Mouse (Mus musculus) cortical plate, adult 2 months (tissue): ENCODE measurements around the gene Sptbn1.

Experiments
- CTCF ChIP-seq: fragments of 200-500 bp; IDR thresholded peaks from 2 replicates; pipeline ENCODE4 v1.5.1; 2011; ENCODE audit warnings: mild to moderate bottlenecking, control low read depth, low read length; ENCODE audit not compliant: insufficient read depth; ENCODE audit errors: extremely low read depth
- POLR2A ChIP-seq: fragments of 200-500 bp; IDR thresholded peaks from 2 replicates; pipeline ENCODE4 v1.6.1; 2011; ENCODE audit warnings: mild to moderate bottlenecking, low read length, control low read depth; ENCODE audit not compliant: insufficient read depth; ENCODE audit errors: extremely low read depth

DNA sequence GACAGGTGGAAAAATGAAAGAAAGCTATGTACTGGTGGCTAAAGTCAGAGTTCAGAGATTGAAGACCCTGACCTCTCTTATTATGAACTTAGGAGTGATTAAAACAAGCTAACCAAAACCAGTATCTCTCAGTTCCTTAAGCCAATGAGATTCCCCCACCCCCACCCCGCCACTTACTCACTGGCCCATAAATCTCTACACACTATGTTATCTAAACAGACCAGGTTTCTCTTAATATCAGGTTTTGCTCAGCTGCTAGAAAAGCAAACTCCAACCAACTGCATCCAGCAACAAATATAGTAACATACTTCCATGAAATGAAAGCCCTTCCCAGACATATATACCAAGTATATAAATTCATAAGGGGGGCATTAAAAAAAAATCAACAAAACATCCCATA, 73.2 kb downstream of the Sptbn1 start:
- no peak for TF ChIP-seq POLR2A
- TF ChIP-seq CTCF: no peak
